Mouse (Mus musculus) urinary bladder, adult 18-20 months (tissue): ENCODE data around the gene Ldb3.
A peak's percentile ranks its signal among the peaks of the same experiment; 100 is the strongest.

Experiments
- DNase-seq, 2 experiments: peaks; one replicate each; pipeline ENCODE4 v3.0.0; 2022; ENCODE audit warnings: low spot score in 2 of 2, mixed read lengths in 2 of 2

Gene Ldb3

DNA sequence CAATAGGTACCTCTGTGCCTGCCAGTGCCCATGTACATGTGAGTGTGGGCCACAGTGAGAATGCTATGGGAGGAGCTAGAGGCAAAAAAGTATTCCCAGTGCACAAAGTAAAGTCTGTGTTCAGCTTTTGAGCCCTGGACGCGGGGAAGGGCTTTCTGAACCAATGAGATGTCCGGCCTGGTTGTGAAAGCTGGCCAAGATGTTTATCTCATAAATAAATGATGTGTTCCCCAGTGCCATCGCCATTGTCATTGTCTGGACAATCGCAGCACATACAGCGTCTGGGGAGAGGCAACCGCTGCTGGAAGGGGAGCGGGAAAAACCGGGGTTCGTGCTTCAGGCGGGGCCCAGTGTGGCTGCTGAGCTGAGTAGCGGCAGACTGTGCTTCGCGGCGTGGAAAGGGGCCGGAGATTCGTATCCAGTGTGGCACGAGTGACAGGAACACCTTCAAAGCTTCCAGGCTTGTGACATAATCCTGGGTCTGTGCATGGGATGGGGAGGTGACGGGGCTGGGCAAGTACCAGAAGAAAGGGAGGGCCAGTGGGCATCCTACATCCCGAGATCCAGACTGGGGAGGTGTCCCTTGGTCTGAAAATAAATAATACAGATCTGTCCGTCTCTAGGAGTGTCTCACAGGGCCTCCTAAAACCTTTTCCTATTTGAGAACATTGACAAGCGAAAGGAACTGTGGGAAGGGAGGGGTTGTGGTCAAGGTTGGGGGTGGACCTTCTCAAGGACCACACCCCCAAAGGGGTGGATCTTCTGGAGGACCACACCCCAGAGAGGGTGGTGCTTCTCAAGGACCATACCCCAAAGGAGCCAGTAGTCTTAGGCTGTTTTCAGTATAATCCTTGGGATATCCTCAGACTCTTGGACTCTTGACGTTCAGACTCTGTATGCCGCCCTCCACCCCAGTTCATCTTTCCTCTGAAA, 2.5 kb upstream of the Ldb3 start:
- no peak for DNase-seq

DNA sequence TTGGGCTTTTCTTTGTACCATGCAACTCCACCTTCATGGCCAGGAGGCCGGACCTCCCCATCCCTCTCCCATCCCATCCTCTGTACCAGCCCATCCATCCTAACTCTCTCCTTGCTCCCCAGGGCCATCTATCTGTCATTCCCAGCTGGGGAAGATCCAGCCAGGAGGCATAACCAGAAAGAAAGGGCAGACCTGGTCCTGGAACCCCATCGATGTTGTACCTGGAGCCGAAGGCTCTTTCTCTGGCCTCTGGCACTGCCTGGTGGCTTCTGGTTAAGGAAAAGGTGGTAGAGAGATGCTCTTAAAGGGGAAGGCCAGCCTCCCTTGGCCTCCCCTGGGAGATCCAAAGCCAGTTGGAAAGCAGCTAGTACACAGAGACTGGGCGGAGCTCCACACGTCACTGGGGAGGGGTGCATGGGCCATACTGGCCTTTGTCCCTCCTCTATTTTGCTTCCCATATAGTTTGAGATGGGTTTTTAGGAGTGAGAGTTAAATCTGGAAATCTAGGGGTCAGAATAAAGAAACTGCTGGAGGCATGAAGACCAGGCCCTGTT, 1.6 kb upstream of the Ldb3 start:
- DNase-seq = no peak

DNA sequence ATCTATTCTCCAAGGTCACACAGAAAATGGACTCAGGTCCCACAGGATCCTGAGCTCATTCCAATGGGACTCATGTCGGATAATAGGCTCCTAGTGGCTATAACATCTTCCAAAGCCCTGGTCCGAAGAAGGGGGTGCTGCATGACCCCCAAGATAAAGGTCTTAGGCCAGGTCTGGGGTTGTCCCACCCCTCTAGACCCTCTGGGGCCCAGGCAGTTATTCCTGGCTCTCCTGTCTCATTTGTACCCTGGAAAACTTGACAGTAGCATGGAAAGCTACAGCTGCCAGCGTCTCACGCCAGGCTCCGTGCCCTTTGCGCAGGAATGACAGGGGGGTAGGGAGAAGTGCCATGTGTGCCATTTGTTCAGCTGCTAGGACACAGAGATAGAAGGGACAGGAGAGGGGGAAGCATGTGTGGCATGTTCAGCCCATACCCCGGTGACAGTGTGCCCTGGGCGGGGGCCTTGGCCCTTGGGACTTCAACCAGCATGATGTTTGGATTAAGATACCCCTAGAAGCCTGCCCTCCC, 767 bp upstream of the Ldb3 start:
- DNase-seq = no peak

DNA sequence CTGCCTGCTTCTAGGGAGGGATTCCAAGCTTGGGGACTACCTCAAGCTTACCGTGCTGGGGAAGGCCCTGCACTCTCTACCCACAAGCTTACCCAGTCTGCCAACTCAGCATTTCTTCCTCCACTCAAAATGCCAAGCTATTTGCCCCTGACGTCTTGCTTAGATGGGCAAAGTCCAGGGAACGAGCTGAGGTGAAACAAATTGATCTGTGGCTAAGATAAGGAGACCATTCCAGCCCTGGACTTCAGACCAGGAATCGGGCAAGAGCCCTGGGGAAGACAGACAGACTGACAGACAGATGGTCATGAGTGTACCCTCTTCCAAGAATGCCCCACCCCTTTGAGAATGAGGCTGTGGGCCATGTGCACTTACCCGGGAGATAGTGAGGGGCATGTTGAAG, 477 bp downstream of the Ldb3 start:
- DNase-seq = no peak

DNA sequence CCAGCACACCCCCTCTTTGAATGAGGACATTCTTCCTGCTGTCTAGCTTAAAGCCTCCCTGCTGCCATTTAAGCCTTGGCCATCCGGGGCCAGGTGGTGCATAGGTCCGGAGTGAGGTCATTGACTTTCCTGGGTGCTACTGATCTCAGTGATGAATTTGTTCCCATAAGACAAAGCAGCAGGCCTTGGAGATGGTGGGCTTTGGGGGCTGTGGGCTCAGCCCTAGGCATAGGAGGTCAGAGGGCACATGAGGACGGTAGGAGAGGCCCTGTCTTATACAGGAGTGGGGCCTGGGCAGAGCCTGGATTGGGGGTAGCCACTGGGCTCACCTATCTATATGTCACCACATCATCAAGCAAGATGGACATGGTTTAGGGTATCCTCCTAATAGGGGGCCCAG, 1.6 kb downstream of the Ldb3 start:
- DNase-seq = no peak

DNA sequence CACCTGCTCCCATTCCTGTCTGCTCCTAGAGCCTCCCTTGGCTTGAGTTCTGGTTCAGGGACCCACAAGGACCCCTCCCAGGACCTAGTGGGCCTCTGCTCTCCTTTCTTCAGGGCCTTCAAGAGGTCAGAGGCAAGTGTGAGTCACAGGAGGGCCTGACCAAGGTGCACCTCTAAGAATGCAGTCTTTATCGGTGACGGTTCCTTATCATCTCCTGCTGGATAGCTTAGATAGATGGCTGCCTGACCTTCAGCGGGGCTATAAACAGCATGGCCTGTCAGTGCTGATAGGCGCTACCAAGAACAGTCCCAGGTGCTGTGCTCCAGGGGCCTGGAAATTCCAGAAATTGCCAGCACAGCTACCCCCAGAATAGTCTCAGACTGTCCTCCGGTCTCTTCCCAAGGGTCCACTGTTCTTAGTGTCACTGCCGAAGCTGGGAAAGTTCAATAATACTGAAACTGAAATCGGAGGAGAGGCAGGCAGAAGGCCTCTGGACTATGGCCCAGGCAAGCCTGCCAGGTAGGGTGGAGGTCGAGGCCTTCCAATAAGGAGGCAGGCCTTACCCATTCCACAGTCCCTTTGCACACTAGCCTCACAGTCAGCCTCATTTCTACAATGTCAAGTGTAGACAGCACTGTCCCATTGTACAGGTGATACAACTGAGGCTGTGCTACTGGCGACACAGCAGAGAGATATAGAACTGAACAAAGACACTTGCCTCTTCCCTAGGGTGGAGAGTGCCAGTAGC, 3.0 kb downstream of the Ldb3 start:
- no peak for DNase-seq

DNA sequence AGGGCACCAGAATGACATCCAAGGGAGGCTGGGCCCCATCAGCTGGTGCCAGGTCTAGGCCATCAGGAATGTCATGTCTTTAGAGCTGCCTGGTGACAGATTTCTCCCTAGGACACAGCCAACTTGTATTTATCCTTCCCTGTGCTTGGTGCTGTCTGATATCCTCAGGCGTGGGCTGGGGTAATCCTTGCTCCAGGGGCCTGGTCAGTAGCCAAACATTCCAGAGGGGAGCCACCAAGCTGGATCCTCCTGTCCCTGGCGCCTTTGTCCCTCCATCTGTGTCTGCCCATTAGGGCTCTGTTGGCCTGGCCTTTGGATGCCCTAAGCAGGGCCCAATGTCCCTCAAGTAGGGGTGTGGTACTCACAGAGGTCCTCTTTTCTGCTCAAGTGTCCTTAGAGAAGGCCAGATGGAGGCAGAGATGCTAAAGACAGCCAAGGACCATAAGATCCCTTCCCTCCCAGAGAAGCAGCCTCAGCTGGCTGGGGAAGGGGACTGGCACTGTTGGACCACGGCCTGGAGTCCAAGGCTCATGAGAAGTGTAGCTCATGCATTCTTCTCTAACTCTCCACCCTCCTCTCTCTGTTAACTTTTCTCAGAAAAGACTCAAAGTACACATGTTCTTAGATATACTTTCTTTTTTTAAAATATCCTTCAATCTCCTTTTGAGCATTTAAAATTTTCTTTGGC, 5.6 kb downstream of the Ldb3 start:
- no peak for DNase-seq

DNA sequence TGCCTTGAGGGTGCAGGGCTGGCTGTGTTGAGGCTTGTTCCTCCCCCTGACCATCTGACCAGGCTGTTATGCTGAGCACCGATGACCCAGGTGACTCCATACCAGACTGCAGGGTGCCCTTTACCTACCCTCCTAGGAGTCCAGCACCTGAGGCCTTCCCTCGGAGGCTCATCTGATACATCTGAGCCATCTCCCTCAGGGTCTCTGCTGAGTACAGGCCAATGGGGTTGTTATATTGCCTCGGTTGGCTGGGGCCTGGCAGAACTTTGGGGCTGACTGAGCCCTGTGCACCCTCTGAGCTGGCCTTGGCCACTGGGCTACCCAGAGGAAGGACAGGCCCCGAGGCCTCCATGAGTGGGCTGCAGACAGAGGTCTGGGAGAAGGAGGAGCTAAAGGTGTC, 11.6 kb downstream of the Ldb3 start:
- DNase-seq = no peak

DNA sequence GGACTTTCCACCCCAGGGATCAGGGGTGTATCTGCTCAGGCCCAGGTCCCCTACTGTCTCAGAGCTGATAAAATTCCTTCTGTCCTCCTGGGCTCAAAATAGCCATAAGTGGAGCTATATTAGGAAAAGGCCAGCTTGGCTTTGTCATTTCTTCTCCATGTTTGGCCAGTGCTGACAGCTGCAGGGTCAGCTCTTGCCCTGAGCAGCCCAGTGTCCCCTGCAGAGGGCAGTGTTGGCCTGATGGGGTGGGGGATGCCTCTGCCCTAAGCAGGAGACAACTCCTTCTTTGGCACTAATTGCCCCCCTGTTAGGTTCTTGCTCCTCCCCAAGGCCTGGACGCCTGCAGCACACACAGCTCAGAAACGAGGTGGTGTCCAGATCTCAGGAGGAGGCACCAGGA, 14.4 kb downstream of the Ldb3 start:
- DNase-seq = no peak

DNA sequence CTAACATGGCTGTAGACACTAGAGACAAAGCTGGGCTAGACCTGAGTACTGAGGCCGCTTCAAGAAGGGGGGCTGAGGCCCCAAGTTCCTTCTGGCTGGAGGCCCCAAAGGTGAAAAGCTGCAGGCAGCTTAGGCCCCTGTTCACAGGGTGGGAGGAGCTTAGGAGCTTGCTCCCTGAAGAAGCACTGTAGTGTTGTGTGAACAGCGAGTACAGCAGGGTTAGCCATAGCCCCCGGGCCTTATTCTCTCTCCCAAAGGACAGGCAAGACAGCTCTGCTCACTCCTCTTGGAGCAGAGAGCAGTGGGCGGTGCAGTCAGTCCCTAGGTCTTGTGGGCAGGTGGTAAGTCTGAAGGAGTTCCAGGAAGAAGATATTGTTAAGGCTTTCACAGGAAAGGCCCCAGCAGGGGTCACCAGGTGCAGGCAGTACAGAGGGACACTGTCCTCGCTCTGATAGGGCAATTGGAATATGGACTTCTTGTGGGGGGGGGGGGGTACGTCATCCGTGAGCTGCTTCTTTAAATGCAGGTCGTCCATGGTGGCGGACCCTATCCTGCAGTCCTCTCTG, 15.1 kb downstream of the Ldb3 start:
- no peak for DNase-seq

DNA sequence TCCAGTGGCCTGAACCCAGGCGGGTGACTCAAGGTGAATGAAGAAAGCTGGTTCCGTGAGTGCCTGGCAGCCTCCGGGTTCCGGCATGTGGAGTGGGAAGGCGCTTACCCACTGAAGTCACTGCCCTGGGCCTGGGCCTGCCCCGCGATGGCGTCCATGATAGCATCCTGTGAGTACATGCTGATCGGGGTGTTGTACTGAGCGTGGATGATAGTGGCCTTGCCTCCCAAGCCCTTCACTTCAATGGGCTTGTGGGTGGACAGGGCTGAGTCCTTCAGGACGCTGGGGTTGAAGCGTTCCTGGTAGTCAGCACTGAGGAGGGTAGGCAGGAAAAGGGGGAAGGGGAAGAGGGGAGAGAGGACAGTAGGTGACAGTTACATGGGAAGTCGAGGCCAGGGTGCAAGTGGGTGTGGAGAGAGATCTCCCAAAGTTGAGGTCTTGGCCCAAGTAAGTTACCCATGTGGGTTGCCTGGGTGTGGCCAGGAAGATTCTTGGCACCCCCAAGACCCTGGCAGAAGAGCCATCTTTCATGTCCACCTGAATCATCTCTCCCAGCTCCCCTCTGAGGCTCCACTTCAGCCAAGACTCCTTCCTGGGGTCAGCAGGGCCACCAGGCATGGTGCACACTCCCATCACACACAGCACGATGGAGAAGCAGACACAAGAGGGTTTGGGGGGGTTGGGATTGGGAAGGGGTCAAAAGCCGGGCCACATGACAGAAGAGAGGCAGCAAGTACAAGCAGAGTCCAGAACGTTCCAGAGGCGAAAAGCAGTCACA, 16.7 kb downstream of the Ldb3 start:
- DNase-seq = no peak

DNA sequence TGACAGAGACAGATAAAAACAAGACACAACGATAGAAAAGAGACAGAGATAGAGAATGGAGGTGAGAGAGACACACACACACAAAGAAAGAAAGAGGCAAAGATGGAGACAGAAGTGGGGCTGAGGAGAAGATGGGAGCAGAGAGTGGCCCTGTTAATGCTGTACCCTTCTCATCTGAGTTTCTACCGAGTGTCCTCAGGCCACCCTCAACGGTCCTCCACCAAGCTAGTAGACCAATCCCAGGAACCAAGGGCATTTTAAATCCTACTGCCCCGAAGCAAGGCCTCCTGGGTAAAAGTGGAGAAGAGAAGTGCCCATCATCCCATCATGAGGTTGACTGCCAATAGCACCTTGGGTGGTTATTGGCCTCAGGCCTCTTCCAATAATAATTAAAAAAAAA, 17.6 kb downstream of the Ldb3 start:
- no peak for DNase-seq

DNA sequence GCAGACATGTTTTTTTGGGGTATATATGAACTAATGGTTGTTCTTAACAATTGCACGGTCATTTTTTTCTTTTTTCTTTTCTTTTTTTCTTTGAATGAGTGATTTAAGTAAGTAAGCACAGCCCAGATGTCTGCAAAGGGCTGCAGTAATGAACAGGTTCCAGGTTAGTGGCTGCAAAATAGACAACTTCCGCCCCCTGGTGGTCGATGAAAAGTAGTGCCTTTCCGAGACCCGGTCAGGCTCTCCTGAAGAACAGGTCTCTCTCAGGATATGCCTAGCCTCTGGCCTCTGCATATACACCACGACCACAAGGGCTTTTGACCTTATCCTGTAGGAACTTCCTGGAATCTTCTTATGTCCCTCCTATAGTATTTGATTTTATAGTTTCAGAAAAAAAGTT, 18.2 kb downstream of the Ldb3 start:
- peak; percentile 67 to 68 for DNase-seq

DNA sequence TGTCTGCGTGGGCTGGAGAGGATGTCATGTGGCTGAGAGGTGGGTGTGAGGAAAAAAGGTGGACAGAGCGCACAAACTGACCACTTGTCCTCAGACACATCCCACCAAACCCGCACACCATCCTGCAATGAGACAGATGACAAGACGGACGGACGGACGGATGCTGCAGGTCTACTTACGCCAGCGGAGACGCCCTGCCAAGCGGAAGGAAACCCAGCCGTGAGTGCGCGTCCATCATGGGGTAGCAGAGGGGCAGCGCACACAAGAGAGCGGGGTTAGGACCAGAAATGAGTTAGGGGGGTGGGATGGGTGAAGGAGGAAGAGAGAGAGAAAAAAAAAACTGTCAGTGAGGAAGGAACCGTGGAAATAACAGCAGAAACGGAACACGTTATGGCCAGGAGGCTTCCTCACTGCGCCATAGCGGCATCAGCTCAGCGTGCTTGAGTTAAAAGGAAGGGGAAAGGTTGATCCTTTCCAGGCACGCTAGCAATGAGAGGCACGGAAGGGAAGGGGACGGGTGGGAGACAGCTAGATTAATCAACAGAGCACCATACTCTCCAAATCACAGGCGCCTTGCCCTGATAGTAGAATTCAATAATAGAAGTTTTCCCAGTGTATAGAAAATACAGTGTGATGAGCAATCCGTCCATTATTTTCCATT, 18.8 kb downstream of the Ldb3 start:
- DNase-seq = no peak

DNA sequence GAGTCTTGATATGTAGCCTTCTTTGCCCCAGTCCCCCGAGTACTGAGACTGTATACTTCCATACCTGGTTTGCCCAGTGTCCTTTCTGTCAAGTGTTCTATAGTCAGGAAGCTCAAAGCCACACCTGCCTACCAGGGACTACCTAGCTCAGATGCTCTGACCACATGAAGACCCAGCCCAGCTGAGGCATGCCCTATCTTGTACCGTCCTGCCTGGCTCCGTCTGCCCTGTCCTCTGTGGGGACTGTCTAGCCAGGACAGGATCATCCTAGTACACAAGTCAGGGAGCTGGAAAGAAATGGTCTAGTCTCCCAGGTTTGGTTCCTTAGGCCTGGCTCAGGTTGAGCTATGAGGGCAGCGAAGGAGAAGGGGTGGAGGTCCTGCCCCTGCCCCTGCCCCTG, 19.9 kb downstream of the Ldb3 start:
- peak in 1 of 2 experiments; percentile 27 for DNase-seq

DNA sequence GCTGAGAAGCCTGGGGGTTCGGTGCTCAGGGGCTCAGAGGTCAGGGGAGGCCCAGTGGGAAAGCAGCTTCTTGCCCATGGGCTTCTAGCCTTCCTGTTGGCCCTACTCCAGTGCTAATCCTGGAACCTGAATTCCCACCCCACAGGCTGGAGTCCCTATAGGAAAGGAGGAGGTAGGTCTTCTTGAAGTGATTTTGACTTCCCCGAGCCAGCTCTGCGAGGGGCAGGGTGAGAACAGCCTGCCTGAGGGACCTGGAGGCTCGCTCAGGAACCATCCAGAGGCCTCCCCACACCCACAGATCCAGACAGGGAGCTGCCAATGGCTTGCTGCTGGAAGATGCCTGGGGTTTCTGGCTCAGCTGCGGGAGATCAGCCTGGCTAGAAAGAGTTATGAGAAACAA, 20.8 kb downstream of the Ldb3 start:
- DNase-seq = no peak

DNA sequence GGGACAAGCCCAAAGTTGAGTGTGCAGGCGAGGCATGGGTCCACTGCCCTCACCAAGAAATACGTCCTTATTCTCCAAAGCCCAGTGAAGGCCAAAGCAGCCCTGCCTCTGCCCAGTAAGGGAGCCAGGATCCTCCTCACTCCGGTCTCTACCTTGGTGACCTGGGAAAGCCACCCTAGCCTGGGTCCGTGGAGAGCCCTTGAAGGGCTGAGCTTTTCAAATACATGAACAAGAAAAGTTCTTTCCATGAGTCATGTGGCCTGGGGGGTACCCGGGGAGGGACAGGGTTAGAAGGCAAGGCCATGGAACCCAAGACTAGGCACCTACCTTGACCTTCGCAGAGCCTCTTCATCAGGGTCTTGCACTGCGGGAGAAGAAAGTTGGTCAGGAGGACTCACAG, 22.0 kb downstream of the Ldb3 start:
- DNase-seq = no peak

DNA sequence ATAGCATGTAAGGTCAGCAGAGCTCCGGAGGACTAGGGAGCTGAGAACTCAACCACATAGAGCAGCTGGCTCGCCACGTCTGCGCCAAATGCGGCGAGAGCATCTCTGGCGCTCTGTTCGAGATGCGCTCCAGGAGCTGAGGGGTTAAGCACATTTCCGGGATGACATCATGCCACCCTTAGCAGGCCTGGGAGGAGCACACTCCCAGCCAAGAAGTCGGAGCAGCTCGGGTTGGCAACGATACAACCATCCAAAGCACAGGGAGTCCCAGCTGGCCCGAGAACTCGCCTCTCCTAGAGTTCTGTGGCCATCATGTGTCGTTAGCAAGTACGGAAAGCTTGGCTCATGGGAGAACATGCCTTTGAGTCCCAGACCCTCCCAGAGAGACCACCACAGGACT, 22.8 kb downstream of the Ldb3 start:
- DNase-seq = peak in 1 of 2 experiments; percentile 42

DNA sequence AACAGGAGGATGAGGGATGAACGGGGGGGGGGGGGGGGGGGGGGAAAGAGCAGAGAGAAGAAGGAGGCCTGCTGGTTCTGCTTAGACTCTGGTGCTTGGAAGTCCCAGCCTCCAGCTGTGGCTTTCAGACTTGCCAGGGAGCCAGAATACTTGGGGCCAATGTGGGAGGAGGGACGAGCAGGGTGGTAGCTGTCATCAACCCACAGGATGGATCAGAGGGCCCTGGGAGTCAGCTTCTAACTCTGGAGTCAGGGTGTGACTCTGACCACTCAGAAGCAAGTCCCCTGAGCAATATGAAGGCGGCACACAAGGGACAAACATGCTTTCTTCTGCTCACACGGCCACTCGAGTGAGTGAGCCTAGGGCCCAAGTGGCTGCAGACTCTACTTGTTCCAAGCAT, 23.8 kb downstream of the Ldb3 start:
- peak in 1 of 2 experiments; percentile 42 for DNase-seq

DNA sequence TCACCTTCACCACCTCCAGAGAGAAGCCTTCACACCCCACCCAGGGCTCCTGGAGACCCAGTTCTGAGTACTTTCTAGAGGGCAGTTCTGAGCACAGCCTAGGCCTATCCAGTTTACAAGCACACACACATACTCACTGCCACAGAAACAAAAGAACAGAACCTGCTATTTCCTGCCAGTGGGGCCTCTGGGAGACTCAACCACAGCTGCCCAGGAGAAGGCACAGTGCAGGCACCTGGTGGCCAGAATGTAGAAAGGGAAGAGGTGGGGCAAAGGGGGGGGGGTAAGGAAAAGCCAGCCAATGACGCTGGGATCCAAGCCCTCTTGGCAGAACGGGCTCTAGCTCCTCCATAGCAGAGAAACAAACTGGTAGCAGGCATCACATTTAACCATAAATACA, 26.1 kb downstream of the Ldb3 start:
- no peak for DNase-seq
